Mouse (Mus musculus) neural tube, embryonic 11.5 days (tissue): ENCODE measurements around the gene Fmnl3. TPM values are rescaled to one million over a fixed set of nuclear protein-coding genes. Genes with fewer than 3 reads are reported as not detected.
A peak's percentile ranks its signal among the peaks of the same experiment; 100 is the strongest.

Experiments
- ATAC-seq: fragments of 200-750 bp; cut with Nextera tagmentation; 2 replicates; pipeline ENCODE4 v1.8.0; 2017; ENCODE audit warnings: moderate number of reproducible peaks, mild to moderate bottlenecking, moderate TSS enrichment, moderate library complexity; ENCODE audit not compliant: insufficient read depth, low FRiP score, low TSS enrichment
- DNase-seq: peaks from one replicate; pipeline ENCODE4 v3.0.0-alpha.2; 2015; ENCODE audit warnings: low spot score
- H3K27ac ChIP-seq: fragments of 300-500 bp; sonication (generic); 2 replicates; pipeline ENCODE4 v1.5.1; 2014; ENCODE audit warnings: low read depth, mild to moderate bottlenecking, low read length
- H3K27me3 ChIP-seq: fragments of 300-500 bp; sonication (generic); 2 replicates; pipeline ENCODE4 v1.6.1; 2014; ENCODE audit warnings: mild to moderate bottlenecking, low read length, mixed read lengths; ENCODE audit not compliant: control insufficient read depth, insufficient read depth
- H3K36me3 ChIP-seq: fragments of 300-500 bp; sonication (generic); 2 replicates; pipeline ENCODE4 v1.6.1; 2014; ENCODE audit warnings: mild to moderate bottlenecking, low read length, moderate library complexity, mixed read lengths; ENCODE audit not compliant: control insufficient read depth, insufficient read depth
- H3K4me1 ChIP-seq: fragments of 300-500 bp; sonication (generic); 2 replicates; pipeline ENCODE4 v1.6.1; 2014; ENCODE audit warnings: low read length, mixed read lengths; ENCODE audit not compliant: control insufficient read depth, insufficient read depth
- H3K4me2 ChIP-seq: fragments of 300-500 bp; sonication (generic); 2 replicates; pipeline ENCODE4 v1.6.1; 2014; ENCODE audit warnings: low read depth, mild to moderate bottlenecking, moderate library complexity
- H3K4me3 ChIP-seq: fragments of 300-500 bp; sonication (generic); 2 replicates; pipeline ENCODE4 v1.5.1; 2014; ENCODE audit warnings: low read depth, low read length
- H3K9ac ChIP-seq: fragments of 300-500 bp; sonication (generic); 2 replicates; pipeline ENCODE4 v1.6.1; 2014; ENCODE audit warnings: mild to moderate bottlenecking, low read length
- H3K9me3 ChIP-seq: fragments of 300-500 bp; sonication (generic); 2 replicates; pipeline ENCODE4 v1.6.1; 2016; ENCODE audit warnings: low read length; ENCODE audit not compliant: control insufficient read depth
- WGBS: fragments of 180-500 bp; shearing (Covaris S2); extraction: QIAGEN DNeasy Blood & Tissue Kit; methylation state at CpG from one replicate; pipeline ENCODE4 v1.1.7; 2014; 5-methylcytosine and 5-hydroxymethylcytosine counted together
- polyA plus RNA-seq: library from polyadenylated mRNA; unstranded; fragments of >200 nt; fragmentation: Nextera tagmentation; extraction: Ambion mirVana; gene quantifications from 2 replicates; pipeline ENCODE4 v1.2.1, GENCODE M21; 2014

The Fmnl3 gene
- polyA plus RNA-seq, 1 experiment from 2014 or later: 13.7 TPM

GRCm38 (mm10) chr15:99403159-99403889 lies 33.0 kb upstream of the Fmnl3 start:
- Histone ChIP-seq H3K27ac (no peak overlapping the region), H3K4me2 (no peak overlapping the region), H3K36me3 (peaks cover 13% of the 10 kb centered on the region), H3K27me3 (no peaks in the 10 kb centered on the region), H3K4me3 (no peak overlapping the region), H3K4me1 (no peaks in the 10 kb centered on the region), H3K9me3 (no peaks in the 10 kb centered on the region), H3K9ac (no peak overlapping the region)
- no peak for DNase-seq
- 94% methylated on average over 12 of the region's 12 CpGs for WGBS
- ATAC-seq: no peak

DNA sequence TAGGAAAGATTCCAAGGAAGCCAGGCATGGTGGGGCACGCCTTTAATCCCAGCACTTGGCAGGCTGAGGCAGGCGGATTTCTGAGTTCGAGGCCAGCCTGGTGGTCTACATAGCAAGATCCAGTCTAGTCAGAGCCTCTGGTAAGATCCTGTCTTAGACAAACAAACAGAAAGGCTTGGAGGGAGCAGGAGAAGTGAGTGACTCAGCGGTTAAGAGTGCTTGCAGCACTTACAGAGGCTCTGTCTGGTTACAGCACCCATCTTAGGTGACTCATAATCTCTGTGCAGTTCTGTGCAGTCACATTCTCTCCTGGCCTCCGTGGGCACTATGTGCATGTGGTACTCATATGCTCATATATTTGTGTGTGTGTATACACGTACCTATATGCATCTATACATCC lies 30.3 kb upstream of the Fmnl3 start:
- no peak for DNase-seq
- H3K9ac ChIP-seq: no peak overlapping the region
- ATAC-seq: no peak
- H3K36me3 ChIP-seq: peaks cover 1% of the 10 kb centered on the region
- H3K27me3 ChIP-seq: no peaks in the 10 kb centered on the region
- no peak overlapping the region for H3K4me2 ChIP-seq
- no peak overlapping the region for H3K27ac ChIP-seq
- H3K4me3 ChIP-seq: no peak overlapping the region
- 91% methylated on average over 6 of the region's 6 CpGs for WGBS
- no peaks in the 10 kb centered on the region for H3K4me1 ChIP-seq
- H3K9me3 ChIP-seq: no peaks in the 10 kb centered on the region

- H3K36me3 ChIP-seq: no peaks in the 10 kb centered on the region
- peaks cover 3% of the 10 kb centered on the region for H3K4me1 ChIP-seq
- DNase-seq (no peak), ATAC-seq (no peak)
- no peak overlapping the region for H3K4me2 ChIP-seq
- WGBS: 83% methylated on average over 15 of the region's 15 CpGs
- no peaks in the 10 kb centered on the region for H3K27me3 ChIP-seq
- no peak overlapping the region for H3K27ac ChIP-seq
- H3K9ac ChIP-seq: no peak overlapping the region
- H3K9me3 ChIP-seq: no peaks in the 10 kb centered on the region
- no peak overlapping the region for H3K4me3 ChIP-seq
Measured at GRCm38 (mm10) chr15:99399503-99400245, 29.4 kb upstream of the Fmnl3 start.

- Histone ChIP-seq H3K9me3 (no peaks in the 10 kb centered on the region), H3K4me3 (no peak overlapping the region), H3K4me1 (peaks cover 7% of the 10 kb centered on the region), H3K36me3 (no peaks in the 10 kb centered on the region), H3K9ac (no peak overlapping the region), H3K27me3 (no peaks in the 10 kb centered on the region), H3K27ac (no peak overlapping the region), H3K4me2 (no peak overlapping the region)
- no peak for DNase-seq
- ATAC-seq: no peak
- 97% methylated on average over 2 of the region's 2 CpGs for WGBS
Measured at GRCm38 (mm10) chr15:99397622-99398021, 27.3 kb upstream of the Fmnl3 start.

DNA sequence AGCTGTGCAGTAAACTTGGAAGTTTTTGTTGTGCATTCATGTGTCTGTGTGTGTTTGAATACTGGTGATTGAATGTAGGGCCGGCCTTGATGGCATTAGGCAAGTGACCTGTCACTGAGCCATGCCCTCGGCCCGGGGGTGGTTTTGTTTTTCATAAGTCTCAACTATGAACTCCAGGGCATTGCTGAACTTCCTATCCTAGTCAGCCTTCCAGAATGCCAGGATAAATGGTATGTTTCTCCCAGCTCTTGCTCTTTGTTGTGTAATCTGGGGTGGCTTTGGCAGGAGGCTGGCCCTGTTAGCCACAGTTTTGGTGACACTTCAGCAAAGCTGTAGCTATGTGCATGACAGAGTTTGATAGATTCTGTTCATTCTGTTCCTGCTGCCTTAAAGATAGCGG lies 26.6 kb upstream of the Fmnl3 start:
- H3K4me1 ChIP-seq: peaks cover 7% of the 10 kb centered on the region
- 85% methylated on average over 4 of the region's 4 CpGs for WGBS

GRCm38 (mm10) chr15:99396462-99396861 lies 26.2 kb upstream of the Fmnl3 start:
- H3K9ac ChIP-seq: no peak overlapping the region
- H3K36me3 ChIP-seq: no peaks in the 10 kb centered on the region
- no peaks in the 10 kb centered on the region for H3K27me3 ChIP-seq
- DNase-seq (no peak), ATAC-seq (no peak)
- H3K27ac ChIP-seq: no peak overlapping the region
- H3K9me3 ChIP-seq: no peaks in the 10 kb centered on the region
- WGBS: 82% methylated on average over 1 of the region's 1 CpGs
- no peak overlapping the region for H3K4me3 ChIP-seq
- H3K4me2 ChIP-seq: no peak overlapping the region
- H3K4me1 ChIP-seq: peaks cover 7% of the 10 kb centered on the region

More for the DNA sequence above, 26.6 kb upstream of the Fmnl3 start:
- Histone ChIP-seq H3K9ac (no peak overlapping the region), H3K4me2 (no peak overlapping the region), H3K9me3 (no peaks in the 10 kb centered on the region), H3K36me3 (no peaks in the 10 kb centered on the region), H3K4me3 (no peak overlapping the region), H3K27me3 (no peaks in the 10 kb centered on the region), H3K27ac (no peak overlapping the region)
- ATAC-seq (no peak), DNase-seq (no peak)

- H3K4me1 ChIP-seq: peaks cover 7% of the 10 kb centered on the region
- DNase-seq: no peak
- peak overlapping the region; percentile 93 for H3K4me2 ChIP-seq
- peak; percentile 18; the same call in 1 of the 2 replicates for ATAC-seq
- whole genome bisulfite sequencing: 11% methylated on average over 24 of the region's 24 CpGs
- peak overlapping the region; percentile 83 for H3K4me3 ChIP-seq
- no peak overlapping the region for H3K27ac ChIP-seq
- peak overlapping the region; percentile 76 for H3K9ac ChIP-seq
- H3K36me3 ChIP-seq: no peaks in the 10 kb centered on the region
- H3K9me3 ChIP-seq: no peaks in the 10 kb centered on the region
- H3K27me3 ChIP-seq: no peaks in the 10 kb centered on the region
Measured at GRCm38 (mm10) chr15:99393386-99394252, 23.3 kb upstream of the Fmnl3 start.

- DNase-seq (peak; percentile 98), ATAC-seq (peak; percentile 100)
- Histone ChIP-seq H3K9ac (peak within 1 kb of the TSS; percentile 76), H3K4me3 (peak within 1 kb of the TSS; percentile 83), H3K36me3 (no peaks in the 10 kb centered on the region), H3K4me1 (peaks cover 7% of the 10 kb centered on the region), H3K4me2 (peak within 1 kb of the TSS; percentile 93), H3K27ac (peak within 1 kb of the TSS; percentile 65; the same call in 1 of the 2 replicates), H3K9me3 (no peaks in the 10 kb centered on the region), H3K27me3 (no peaks in the 10 kb centered on the region)
- WGBS: under 1% methylated on average over 51 of the region's 51 CpGs
Measured at GRCm38 (mm10) chr15:99392486-99393385, 22.5 kb upstream of the Fmnl3 start, which contains the start of gene Tmbim6. Tmbim6 (plus strand) TSS chr15:99392882.
